Mouse (Mus musculus) lung, adult 2 months (tissue): ENCODE data around the gene Atp12a. TPM values are rescaled to one million over a fixed set of nuclear protein-coding genes. Genes with fewer than 3 reads are reported as not detected.

ENCODE experiments used
- DNase-seq: peaks from one replicate; pipeline ENCODE4 v3.0.0; 2022
- H3K4me1 ChIP-seq: fragments of 200-500 bp; 2 replicates; pipeline ENCODE4 v1.6.1; 2011; ENCODE audit warnings: low read length; ENCODE audit not compliant: control insufficient read depth, insufficient read depth
- H3K4me3 ChIP-seq: fragments of 200-500 bp; replicated peaks from 2 replicates; pipeline ENCODE3; 2011; ENCODE audit warnings: low read depth, mild to moderate bottlenecking, control low read depth, low read length; ENCODE audit errors: extremely low read depth
- CTCF ChIP-seq: fragments of 200-500 bp; IDR thresholded peaks from 2 replicates; pipeline ENCODE4 v1.5.1; 2011; ENCODE audit warnings: mild to moderate bottlenecking, low read length, control low read depth; ENCODE audit not compliant: insufficient read depth
- POLR2A ChIP-seq: fragments of 200-500 bp; IDR thresholded peaks from 2 replicates; pipeline ENCODE4 v1.6.1; 2011; ENCODE audit warnings: low read depth, mild to moderate bottlenecking, control low read depth, low read length, borderline replicate concordance; ENCODE audit errors: extremely low read depth
- WGBS: fragments of 180-500 bp; shearing (Covaris S2); methylation state at CpG from one replicate; pipeline ENCODE4 v1.1.7; 2018; 5-methylcytosine and 5-hydroxymethylcytosine counted together
- polyA plus RNA-seq: library from polyadenylated mRNA; depleted of rRNA; stranded (reverse); fragments of >200 nt; gene quantifications from 2 replicates; pipeline ENCODE4 v1.2.3, GENCODE M21; 2012; rRNA removed

Atp12a gene
- 0.04 and 0.22 TPM in 2 replicates for polyA plus RNA-seq

- DNase-seq = no peak
- no peak within 1 kb of the TSS for H3K4me3 ChIP-seq
- H3K4me1 ChIP-seq = no peaks in the 10 kb centered on the region; the same call in 1 of the 2 replicates
- TF ChIP-seq CTCF (no peak), POLR2A (no peak)
- WGBS = 3% methylated on average over 48 of the region's 48 CpGs
These were observed at the start of gene Atp12a for GRCm38 (mm10) chr14:56364711-56365237. Atp12a (plus strand) TSS chr14:56365068.

- H3K4me3 ChIP-seq = no peak overlapping the region
- TF ChIP-seq CTCF (no peak), POLR2A (no peak)
- 9% methylated on average over 7 of the region's 7 CpGs for WGBS
- no peak for DNase-seq
- H3K4me1 ChIP-seq = no peaks in the 10 kb centered on the region
These were observed 49.3 kb upstream of the Atp12a start for GRCm38 (mm10) chr14:56315519-56315918.

DNA sequence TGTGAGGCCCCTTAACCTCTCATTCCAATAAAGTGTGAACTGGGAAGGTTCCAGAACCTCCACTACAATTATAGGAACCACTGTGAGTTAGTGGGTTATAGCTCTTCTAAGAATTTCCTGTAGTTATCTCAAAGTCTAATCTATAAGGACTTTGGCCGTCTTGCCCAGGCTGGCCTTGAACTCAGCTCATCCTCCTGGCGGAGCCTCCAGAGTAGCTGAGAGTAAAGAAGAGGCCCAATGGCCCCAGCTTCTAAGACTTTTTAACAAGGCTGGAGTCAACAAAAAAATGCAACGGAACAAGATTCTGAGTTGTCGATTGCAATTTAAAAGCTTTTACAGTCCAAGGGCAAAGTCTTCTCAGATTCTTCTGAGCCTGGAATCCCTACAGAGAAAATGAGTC lies 48.5 kb upstream of the Atp12a start:
- no peak overlapping the region for H3K4me3 ChIP-seq
- H3K4me1 ChIP-seq = no peaks in the 10 kb centered on the region
- TF ChIP-seq POLR2A (no peak), CTCF (no peak)
- 78% methylated on average over 4 of the region's 4 CpGs for WGBS
- DNase-seq = no peak

DNA sequence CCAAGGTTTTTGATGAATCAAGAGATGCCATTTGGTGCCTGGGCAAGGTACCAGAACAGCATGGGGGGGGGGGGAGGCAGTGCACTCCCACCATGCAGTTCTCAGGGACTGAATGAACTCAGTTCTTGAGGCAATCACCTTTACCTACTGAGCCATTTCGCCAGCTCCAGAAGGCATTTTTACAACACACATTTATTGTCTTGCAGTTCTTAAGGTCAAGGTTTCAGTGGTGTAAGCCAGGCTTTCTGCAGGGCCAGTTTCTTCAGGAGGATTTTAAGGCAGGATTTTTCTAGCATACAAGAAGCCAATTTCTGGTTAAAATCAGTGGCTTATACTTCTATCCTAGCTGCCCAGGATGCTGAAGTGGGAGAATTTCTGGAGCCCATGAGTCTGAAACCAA lies 41.9 kb upstream of the Atp12a start:
- DNase-seq = no peak
- no peak overlapping the region for H3K4me3 ChIP-seq
- WGBS = 81% methylated on average over 1 of the region's 1 CpGs
- no peaks in the 10 kb centered on the region for H3K4me1 ChIP-seq
- TF ChIP-seq CTCF = no peak
- TF ChIP-seq POLR2A = no peak

GRCm38 (mm10) chr14:56325038-56325437 lies 39.8 kb upstream of the Atp12a start:
- TF ChIP-seq POLR2A = no peak
- no peak for TF ChIP-seq CTCF
- no peak for DNase-seq
- no peak overlapping the region for H3K4me3 ChIP-seq
- H3K4me1 ChIP-seq = no peaks in the 10 kb centered on the region

DNA sequence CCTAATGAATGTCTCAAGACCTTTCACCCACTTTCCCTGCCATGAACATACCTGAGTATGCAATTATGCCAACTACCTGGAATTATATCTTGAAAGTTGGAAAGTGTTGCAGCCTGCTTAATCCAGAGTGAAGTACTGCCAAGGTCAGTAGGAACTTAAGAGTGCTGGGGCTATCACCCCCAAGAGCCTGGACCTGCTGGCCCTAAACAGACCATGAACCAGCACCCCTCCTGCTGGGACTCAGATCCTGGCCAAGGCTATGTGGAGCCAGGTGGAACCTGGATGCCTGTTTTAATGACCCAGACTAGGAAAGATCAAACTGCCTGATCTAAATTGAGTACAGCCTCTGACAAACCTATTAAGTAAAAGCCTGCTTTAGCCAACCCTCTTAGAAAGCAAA lies 31.2 kb upstream of the Atp12a start:
- TF ChIP-seq POLR2A = no peak
- TF ChIP-seq CTCF = no peak
- DNase-seq = no peak
- H3K4me3 ChIP-seq = no peak overlapping the region
- no peaks in the 10 kb centered on the region for H3K4me1 ChIP-seq

GRCm38 (mm10) chr14:56334437-56334836 lies 30.4 kb upstream of the Atp12a start:
- Histone ChIP-seq H3K4me1 (no peaks in the 10 kb centered on the region), H3K4me3 (no peak overlapping the region)
- no peak for TF ChIP-seq CTCF
- TF ChIP-seq POLR2A = no peak
- WGBS = 87% methylated on average over 5 of the region's 5 CpGs
- no peak for DNase-seq

GRCm38 (mm10) chr14:56336032-56336431 lies 28.8 kb upstream of the Atp12a start:
- no peak for DNase-seq
- H3K4me3 ChIP-seq = no peak overlapping the region
- TF ChIP-seq POLR2A (no peak), CTCF (no peak)
- 83% methylated on average over 10 of the region's 10 CpGs for WGBS
- no peaks in the 10 kb centered on the region for H3K4me1 ChIP-seq

DNA sequence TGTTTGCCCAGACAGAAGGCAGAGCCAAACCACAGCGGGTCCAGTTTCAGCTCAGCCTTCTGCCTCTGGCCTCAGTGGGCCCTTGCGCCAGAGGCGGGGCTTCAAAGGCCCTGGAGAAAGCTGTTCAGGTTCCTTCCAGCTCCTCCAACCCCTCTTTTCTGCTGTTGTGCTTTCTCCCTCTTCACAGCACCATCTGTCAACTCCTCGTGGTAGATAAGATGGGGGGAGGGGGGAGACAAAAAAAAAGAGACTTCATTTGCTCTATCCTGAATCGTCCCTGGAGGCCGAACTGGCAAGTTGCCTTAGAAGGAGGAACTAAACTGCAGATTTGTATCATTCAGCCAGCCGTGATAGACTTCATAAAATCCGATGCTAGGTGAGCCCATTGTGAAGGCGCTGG lies 27.8 kb upstream of the Atp12a start:
- 37% methylated on average over 9 of the region's 9 CpGs for WGBS
- TF ChIP-seq CTCF (no peak), POLR2A (no peak)

GRCm38 (mm10) chr14:56337696-56338095 lies 27.2 kb upstream of the Atp12a start:
- DNase-seq = no peak

More for the DNA sequence above, 27.8 kb upstream of the Atp12a start:
- Histone ChIP-seq H3K4me1 (no peaks in the 10 kb centered on the region), H3K4me3 (no peak overlapping the region)
- DNase-seq = no peak

GRCm38 (mm10) chr14:56338882-56339442 lies 25.9 kb upstream of the Atp12a start:
- 68% methylated on average over 7 of the region's 7 CpGs for WGBS
- no peak for DNase-seq
- H3K4me3 ChIP-seq = no peak overlapping the region
- H3K4me1 ChIP-seq = no peaks in the 10 kb centered on the region
- TF ChIP-seq POLR2A = no peak
- TF ChIP-seq CTCF = no peak

More at GRCm38 (mm10) chr14:56337696-56338095, 27.2 kb upstream of the Atp12a start:
- 74% methylated on average over 2 of the region's 2 CpGs for WGBS
- H3K4me1 ChIP-seq = no peaks in the 10 kb centered on the region
- no peak overlapping the region for H3K4me3 ChIP-seq
- TF ChIP-seq POLR2A (no peak), CTCF (no peak)
